Mouse (Mus musculus) intestine, embryonic 14.5 days (tissue): ENCODE results near the gene Ypel3. TPM values are rescaled to one million over a fixed set of nuclear protein-coding genes. Genes with fewer than 3 reads are reported as not detected.
"Not testable (repeated sequence)": the region's sequence is repeated elsewhere in the genome, so short reads cannot be mapped to it uniquely, and the experiment has no call there.

ENCODE experiments used
- ATAC-seq: fragments of 200-750 bp; cut with Nextera tagmentation; replicated peaks from 2 replicates; pipeline ENCODE4 v1.8.0; 2017; ENCODE audit warnings: low read depth, moderate number of reproducible peaks, moderate TSS enrichment, moderate library complexity; ENCODE audit not compliant: low FRiP score, low TSS enrichment
- DNase-seq: peaks from one replicate; pipeline ENCODE4 v3.0.0-alpha.2; 2018; ENCODE audit warnings: low spot score
- H3K27ac ChIP-seq: fragments of 300-500 bp; sonication (generic); 2 replicates; pipeline ENCODE4 v1.5.1; 2014; ENCODE audit warnings: low read depth, mild to moderate bottlenecking, control low read depth
- H3K27me3 ChIP-seq: fragments of 300-500 bp; sonication (generic); replicated peaks from 2 replicates; pipeline ENCODE4 v1.6.1; 2014; ENCODE audit warnings: low read length, control low read depth; ENCODE audit not compliant: control insufficient read depth, insufficient read depth
- H3K36me3 ChIP-seq: fragments of 300-500 bp; sonication (generic); 2 replicates; pipeline ENCODE4 v1.6.1; 2014; ENCODE audit warnings: low read length, control low read depth; ENCODE audit not compliant: control insufficient read depth, insufficient read depth
- H3K4me1 ChIP-seq: fragments of 300-500 bp; sonication (generic); replicated peaks from 2 replicates; pipeline ENCODE4 v1.6.1; 2014; ENCODE audit warnings: low read length, control low read depth, mixed read lengths; ENCODE audit not compliant: control insufficient read depth, insufficient read depth
- H3K4me2 ChIP-seq: fragments of 300-500 bp; sonication (generic); 2 replicates; pipeline ENCODE4 v1.6.1; 2014; ENCODE audit warnings: low read length
- H3K4me3 ChIP-seq: fragments of 300-500 bp; sonication (generic); 2 replicates; pipeline ENCODE4 v1.5.1; 2014; ENCODE audit warnings: low read depth, low read length, control low read depth, mixed read lengths
- H3K9ac ChIP-seq: fragments of 300-500 bp; sonication (generic); 2 replicates; pipeline ENCODE4 v1.6.1; 2014; ENCODE audit warnings: mild to moderate bottlenecking, low read length
- H3K9me3 ChIP-seq: fragments of 300-500 bp; sonication (generic); 2 replicates; pipeline ENCODE4 v1.6.1; 2016; ENCODE audit warnings: low read length, control low read depth; ENCODE audit not compliant: control insufficient read depth
- WGBS: fragments of 180-500 bp; shearing (Covaris S2); extraction: QIAGEN DNeasy Blood & Tissue Kit; methylation state at CpG from one replicate; pipeline ENCODE4 v1.1.7; 2014; 5-methylcytosine and 5-hydroxymethylcytosine counted together
- polyA plus RNA-seq: library from polyadenylated mRNA; unstranded; fragments of >200 nt; fragmentation: Nextera tagmentation; extraction: Ambion mirVana; gene quantifications from 2 replicates; pipeline ENCODE4 v1.2.1, GENCODE M21; 2014

Gene Ypel3
- polyA plus RNA-seq, result 105 and 106 TPM in 2 replicates

- Histone ChIP-seq H3K9me3 (no peaks in the 10 kb centered on the region), H3K36me3 (peaks cover 24% of the 10 kb centered on the region), H3K4me1 (peaks cover 40% of the 10 kb centered on the region), H3K4me2 (peak within 1 kb of the TSS; percentile 90), H3K27me3 (no peaks in the 10 kb centered on the region), H3K9ac (peak within 1 kb of the TSS; percentile 77), H3K4me3 (peak within 1 kb of the TSS; percentile 60), H3K27ac (peak within 1 kb of the TSS; percentile 93)
- 1% methylated on average over 33 of the region's 37 CpGs for WGBS
- DNase-seq (peak; percentile 90), ATAC-seq (peak; percentile 87)
Measured at GRCm38 (mm10) chr7:126776598-126777057, at the start of gene Ypel3. Ypel3 (plus strand) TSS chr7:126776955.

GRCm38 (mm10) chr7:126730256-126730789 lies 46.4 kb upstream of the Ypel3 start:
- not testable (repeated sequence) for DNase-seq, H3K9ac ChIP-seq, H3K4me1 ChIP-seq, H3K36me3 ChIP-seq, H3K4me2 ChIP-seq, H3K4me3 ChIP-seq, H3K27me3 ChIP-seq, ATAC-seq, H3K9me3 ChIP-seq, H3K27ac ChIP-seq
- 82% methylated on average over 4 of the region's 4 CpGs for WGBS

- H3K4me1 ChIP-seq, result no peaks in the 10 kb centered on the region
- ATAC-seq (no peak), DNase-seq (no peak)
- no peaks in the 10 kb centered on the region for H3K27me3 ChIP-seq
- H3K9ac ChIP-seq, result no peak overlapping the region
- no peak overlapping the region for H3K4me2 ChIP-seq
- WGBS, result 75% methylated on average over 8 of the region's 8 CpGs
- no peaks in the 10 kb centered on the region for H3K36me3 ChIP-seq
- no peak overlapping the region for H3K27ac ChIP-seq
- no peak overlapping the region for H3K4me3 ChIP-seq
- H3K9me3 ChIP-seq, result no peaks in the 10 kb centered on the region
Measured at GRCm38 (mm10) chr7:126736122-126736521, 40.6 kb upstream of the Ypel3 start.

- Histone ChIP-seq H3K9ac (no peak overlapping the region), H3K27ac (no peak overlapping the region), H3K27me3 (no peaks in the 10 kb centered on the region), H3K4me3 (no peak overlapping the region), H3K9me3 (no peaks in the 10 kb centered on the region), H3K36me3 (no peaks in the 10 kb centered on the region), H3K4me2 (no peak overlapping the region), H3K4me1 (no peaks in the 10 kb centered on the region)
- ATAC-seq (no peak), DNase-seq (no peak)
- 83% methylated on average over 17 of the region's 17 CpGs for WGBS
Measured at GRCm38 (mm10) chr7:126739551-126739950, 37.2 kb upstream of the Ypel3 start.

- Histone ChIP-seq H3K36me3 (no peaks in the 10 kb centered on the region), H3K9me3 (no peaks in the 10 kb centered on the region), H3K27ac (no peak overlapping the region), H3K27me3 (no peaks in the 10 kb centered on the region), H3K4me3 (no peak overlapping the region), H3K4me2 (no peak overlapping the region), H3K4me1 (no peaks in the 10 kb centered on the region), H3K9ac (no peak overlapping the region)
- DNase-seq (no peak), ATAC-seq (no peak)
- WGBS, result 81% methylated on average over 13 of the region's 13 CpGs
Measured at GRCm38 (mm10) chr7:126740132-126740735, 36.5 kb upstream of the Ypel3 start.

GRCm38 (mm10) chr7:126740977-126741376 lies 35.8 kb upstream of the Ypel3 start:
- WGBS, result 69% methylated on average over 5 of the region's 5 CpGs
- H3K4me1 ChIP-seq, result no peaks in the 10 kb centered on the region
- ATAC-seq, result no peak

GRCm38 (mm10) chr7:126741452-126741851 lies 35.3 kb upstream of the Ypel3 start:
- H3K4me3 ChIP-seq, result no peak overlapping the region
- ATAC-seq (no peak; the same call in 1 of the 2 replicates), DNase-seq (no peak)
- 88% methylated on average over 5 of the region's 5 CpGs for WGBS
- no peaks in the 10 kb centered on the region for H3K36me3 ChIP-seq
- H3K9ac ChIP-seq, result no peak overlapping the region
- H3K27me3 ChIP-seq, result no peaks in the 10 kb centered on the region
- no peaks in the 10 kb centered on the region for H3K9me3 ChIP-seq
- H3K27ac ChIP-seq, result no peak overlapping the region
- H3K4me2 ChIP-seq, result no peak overlapping the region
- H3K4me1 ChIP-seq, result no peaks in the 10 kb centered on the region

More at GRCm38 (mm10) chr7:126740977-126741376, 35.8 kb upstream of the Ypel3 start:
- Histone ChIP-seq H3K27me3 (no peaks in the 10 kb centered on the region), H3K9ac (no peak overlapping the region), H3K27ac (no peak overlapping the region), H3K4me3 (no peak overlapping the region), H3K36me3 (no peaks in the 10 kb centered on the region), H3K9me3 (no peaks in the 10 kb centered on the region), H3K4me2 (no peak overlapping the region)
- DNase-seq, result no peak

GRCm38 (mm10) chr7:126741964-126742482 lies 34.7 kb upstream of the Ypel3 start:
- no peaks in the 10 kb centered on the region for H3K27me3 ChIP-seq
- no peak overlapping the region for H3K9ac ChIP-seq
- no peak overlapping the region for H3K4me3 ChIP-seq
- H3K9me3 ChIP-seq, result no peaks in the 10 kb centered on the region
- no peak for ATAC-seq
- 89% methylated on average over 13 of the region's 13 CpGs for WGBS
- H3K4me1 ChIP-seq, result no peaks in the 10 kb centered on the region
- no peak overlapping the region for H3K27ac ChIP-seq
- H3K4me2 ChIP-seq, result no peak overlapping the region
- DNase-seq, result no peak
- H3K36me3 ChIP-seq, result no peaks in the 10 kb centered on the region

- Histone ChIP-seq H3K27ac (no peak overlapping the region), H3K4me2 (no peak overlapping the region), H3K4me1 (no peaks in the 10 kb centered on the region), H3K9me3 (no peaks in the 10 kb centered on the region), H3K36me3 (no peaks in the 10 kb centered on the region), H3K4me3 (no peak overlapping the region), H3K27me3 (no peaks in the 10 kb centered on the region), H3K9ac (no peak overlapping the region)
- ATAC-seq, result no peak
- 90% methylated on average over 12 of the region's 12 CpGs for WGBS
- DNase-seq, result peak; percentile 47
Measured at GRCm38 (mm10) chr7:126746066-126746465, 30.7 kb upstream of the Ypel3 start.
